Mouse (Mus musculus) lung, postnatal 0 days (tissue): ENCODE results near the gene Pum1. TPM values are rescaled to one million over a fixed set of nuclear protein-coding genes. Genes with fewer than 3 reads are reported as not detected.

Experiments
- ATAC-seq: fragments of 200-750 bp; cut with Nextera tagmentation; 2 replicates; pipeline ENCODE4 v1.8.0; 2017; ENCODE audit warnings: moderate library complexity
- DNase-seq: peaks from one replicate; pipeline ENCODE4 v3.0.0-alpha.2; 2016; ENCODE audit warnings: low spot score
- H3K27ac ChIP-seq: fragments of 300-500 bp; sonication (generic); 2 replicates; pipeline ENCODE4 v1.5.1; 2014; ENCODE audit warnings: antibody characterized with exemption, mild to moderate bottlenecking, low read length, mixed read lengths
- H3K27me3 ChIP-seq: fragments of 300-500 bp; sonication (generic); replicated peaks from 2 replicates; pipeline ENCODE4 v1.6.1; 2014; ENCODE audit warnings: low read length, mixed read lengths; ENCODE audit not compliant: insufficient read depth
- H3K36me3 ChIP-seq: fragments of 300-500 bp; sonication (generic); 2 replicates; pipeline ENCODE4 v1.6.1; 2014; ENCODE audit warnings: low read length, mixed read lengths; ENCODE audit not compliant: insufficient read depth
- H3K4me1 ChIP-seq: fragments of 300-500 bp; sonication (generic); 2 replicates; pipeline ENCODE4 v1.6.1; 2014; ENCODE audit warnings: antibody characterized with exemption, low read depth, low read length, mixed read lengths; ENCODE audit not compliant: insufficient read depth
- H3K4me2 ChIP-seq: fragments of 300-500 bp; sonication (generic); replicated peaks from 2 replicates; pipeline ENCODE4 v1.6.1; 2014; ENCODE audit warnings: low read depth, mild to moderate bottlenecking, low read length, moderate library complexity, mixed read lengths
- H3K4me3 ChIP-seq: fragments of 300-500 bp; sonication (generic); 2 replicates; pipeline ENCODE4 v1.5.1; 2014; ENCODE audit warnings: low read depth, low read length
- H3K9ac ChIP-seq: fragments of 300-500 bp; sonication (generic); replicated peaks from 2 replicates; pipeline ENCODE4 v1.6.1; 2014; ENCODE audit warnings: low read depth, mild to moderate bottlenecking
- H3K9me3 ChIP-seq: fragments of 300-500 bp; sonication (generic); 2 replicates; pipeline ENCODE4 v1.6.1; 2016; ENCODE audit warnings: low read length, mixed read lengths
- CTCF ChIP-seq: IDR thresholded peaks from 2 replicates; pipeline ENCODE4 v1.5.1; 2016; ENCODE audit warnings: antibody characterized with exemption, mild to moderate bottlenecking
- EP300 ChIP-seq: IDR thresholded peaks from 2 replicates; pipeline ENCODE4 v1.6.1; 2016; ENCODE audit warnings: antibody characterized with exemption, mild to moderate bottlenecking, control low read depth
- WGBS: fragments of 180-500 bp; shearing (Covaris S2); extraction: QIAGEN DNeasy Blood & Tissue Kit; methylation state at CpG from one replicate; pipeline ENCODE4 v1.1.7; 2014; 5-methylcytosine and 5-hydroxymethylcytosine counted together
- polyA plus RNA-seq: library from polyadenylated mRNA; unstranded; fragments of >200 nt; fragmentation: Nextera tagmentation; extraction: Ambion mirVana; gene quantifications from 2 replicates; pipeline ENCODE4 v1.2.1, GENCODE M21; 2015

Gene Pum1
- polyA plus RNA-seq, 1 experiment from 2014 or later: 37.8 TPM

DNA sequence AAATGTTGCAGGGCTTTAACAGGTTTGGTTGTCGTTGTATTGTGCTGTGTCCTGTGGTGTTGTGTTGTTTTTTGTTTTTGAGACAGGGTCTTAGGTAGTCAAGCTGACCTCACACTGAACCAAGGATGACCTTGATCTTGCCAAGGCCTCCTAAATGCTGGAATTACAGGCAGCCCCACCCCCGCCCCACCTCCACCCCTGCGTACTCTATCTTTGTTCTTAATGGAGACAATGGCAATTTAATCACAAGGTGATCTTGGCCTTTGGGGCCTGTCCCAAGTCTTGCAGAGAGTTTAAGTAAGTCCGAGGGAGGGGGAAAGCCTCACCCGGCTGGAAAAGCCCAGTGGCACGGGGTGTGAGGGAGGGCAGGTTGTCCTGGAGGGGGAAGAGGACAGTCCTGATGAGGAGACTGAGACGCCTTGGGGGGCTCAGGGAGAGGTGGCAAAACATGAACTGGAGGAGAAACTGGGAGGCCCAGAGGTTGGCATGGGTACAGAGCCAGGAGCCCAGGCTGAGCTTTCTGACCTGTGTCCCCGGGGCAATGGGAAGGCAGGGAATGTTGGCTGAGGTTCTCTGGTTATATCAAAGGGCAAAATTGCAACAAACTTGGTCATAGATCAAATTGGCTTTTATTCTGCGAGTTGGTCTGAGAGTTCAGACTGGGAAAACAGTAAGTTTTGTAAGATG, 22.9 kb upstream of the Pum1 start:
- WGBS: 56% methylated on average over 9 of the region's 9 CpGs
- Histone ChIP-seq H3K9me3 (no peaks in the 10 kb centered on the region), H3K36me3 (no peaks in the 10 kb centered on the region), H3K27ac (no peak overlapping the region), H3K27me3 (no peaks in the 10 kb centered on the region), H3K4me3 (no peak overlapping the region), H3K4me1 (no peaks in the 10 kb centered on the region), H3K9ac (no peak overlapping the region), H3K4me2 (no peak overlapping the region)
- no peak for TF ChIP-seq EP300
- DNase-seq (no peak), ATAC-seq (no peak)

DNA sequence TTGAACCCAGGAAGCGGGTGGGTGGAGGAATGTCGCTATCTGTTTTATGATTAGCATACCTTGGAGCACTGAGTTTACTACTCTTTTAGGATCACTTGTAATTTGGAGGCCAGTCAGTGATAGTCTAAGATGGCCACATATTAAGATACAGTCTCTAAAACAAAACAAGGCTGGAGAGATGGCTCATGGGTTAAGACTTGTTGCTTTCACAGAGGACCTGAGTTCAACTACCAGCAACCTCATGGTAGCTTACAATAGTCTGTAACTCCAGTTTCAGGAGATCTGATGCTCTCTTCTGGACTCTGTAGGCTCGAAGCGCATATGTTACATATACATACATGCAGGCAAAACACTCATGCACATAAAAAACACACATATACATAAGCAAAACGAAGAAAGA, 20.7 kb upstream of the Pum1 start:
- Histone ChIP-seq H3K27me3 (no peaks in the 10 kb centered on the region), H3K9ac (no peak overlapping the region), H3K4me2 (no peak overlapping the region), H3K9me3 (no peaks in the 10 kb centered on the region), H3K4me1 (no peaks in the 10 kb centered on the region), H3K27ac (no peak overlapping the region), H3K4me3 (no peak overlapping the region), H3K36me3 (no peaks in the 10 kb centered on the region)
- 88% methylated on average over 5 of the region's 5 CpGs for WGBS
- ATAC-seq: no peak
- TF ChIP-seq CTCF: no peak
- no peak for TF ChIP-seq EP300
- no peak for DNase-seq

DNA sequence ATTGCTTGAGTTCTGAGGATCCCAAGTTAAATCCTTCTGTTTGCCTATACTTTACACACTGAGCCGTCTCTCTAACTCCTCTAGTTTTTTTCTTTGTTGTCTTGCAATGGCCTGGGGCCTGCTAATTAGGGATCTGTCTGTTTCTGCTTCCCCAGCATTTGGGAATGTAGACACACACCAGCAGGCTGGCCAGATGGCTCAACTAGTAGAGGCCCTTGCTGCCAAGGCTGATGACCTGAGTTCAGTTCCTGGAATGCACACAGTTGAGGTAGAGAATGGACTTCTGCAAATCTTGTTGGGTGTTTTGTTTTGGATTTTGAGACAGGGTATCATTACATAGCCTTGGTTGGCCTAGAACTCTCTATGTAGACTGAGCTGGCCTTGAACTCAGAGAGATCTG, 17.7 kb upstream of the Pum1 start:
- 83% methylated on average over 1 of the region's 1 CpGs for WGBS
- ATAC-seq (no peak), DNase-seq (no peak)
- H3K27ac ChIP-seq: no peak overlapping the region
- no peak for TF ChIP-seq CTCF
- TF ChIP-seq EP300: no peak
- no peaks in the 10 kb centered on the region for H3K4me1 ChIP-seq
- H3K27me3 ChIP-seq: no peaks in the 10 kb centered on the region
- H3K9me3 ChIP-seq: no peaks in the 10 kb centered on the region
- no peak overlapping the region for H3K4me3 ChIP-seq
- H3K4me2 ChIP-seq: no peak overlapping the region
- H3K9ac ChIP-seq: no peak overlapping the region
- H3K36me3 ChIP-seq: no peaks in the 10 kb centered on the region

DNA sequence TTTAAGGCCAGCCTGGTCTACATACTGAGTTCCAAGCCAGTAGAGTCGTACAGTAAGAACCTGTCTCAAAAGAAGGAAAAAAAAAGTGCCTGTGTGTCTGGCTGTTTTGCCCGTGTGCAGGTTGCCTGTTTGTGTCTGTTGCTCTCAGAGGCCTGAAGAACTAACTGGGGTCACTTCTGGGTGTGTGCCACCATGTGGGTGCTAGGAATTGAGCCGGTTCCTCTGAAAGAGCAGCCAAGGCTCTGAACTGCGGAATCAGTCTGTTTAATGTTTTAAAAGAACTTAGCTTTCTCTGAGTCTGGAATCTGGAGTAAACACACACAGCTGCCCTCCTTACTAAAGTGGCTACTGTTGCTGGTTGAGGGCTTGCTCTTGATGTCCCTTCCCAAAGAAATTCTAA, 11.8 kb upstream of the Pum1 start:
- H3K4me2 ChIP-seq: no peak overlapping the region
- no peak overlapping the region for H3K27ac ChIP-seq
- no peak for DNase-seq
- no peaks in the 10 kb centered on the region for H3K36me3 ChIP-seq
- H3K9me3 ChIP-seq: no peaks in the 10 kb centered on the region
- H3K4me1 ChIP-seq: no peaks in the 10 kb centered on the region
- ATAC-seq: no peak
- H3K9ac ChIP-seq: no peak overlapping the region
- TF ChIP-seq EP300 (no peak), CTCF (no peak)
- H3K27me3 ChIP-seq: no peaks in the 10 kb centered on the region
- 65% methylated on average over 4 of the region's 4 CpGs for WGBS
- H3K4me3 ChIP-seq: no peak overlapping the region

DNA sequence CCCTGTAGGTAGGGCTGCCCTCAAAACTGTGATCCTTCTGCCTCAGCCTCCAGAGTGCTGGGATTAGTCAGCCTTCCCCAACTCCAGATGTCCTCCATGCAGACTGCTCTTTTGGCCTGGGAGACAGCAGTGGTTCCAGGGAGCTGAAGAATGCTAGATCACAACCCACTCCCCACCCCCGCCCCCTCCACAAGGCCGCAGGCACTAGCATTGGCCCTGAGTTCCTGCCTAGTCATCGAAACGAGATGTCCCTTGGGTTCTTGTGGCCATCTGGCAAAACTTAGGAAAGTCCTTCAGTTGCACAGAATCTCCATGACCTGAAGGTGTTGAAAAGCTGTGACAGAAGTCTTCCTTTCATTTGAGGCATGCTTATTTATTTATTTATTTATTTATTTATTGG, 10.6 kb upstream of the Pum1 start:
- Histone ChIP-seq H3K9me3 (no peaks in the 10 kb centered on the region), H3K27ac (no peak overlapping the region), H3K4me3 (no peak overlapping the region), H3K4me2 (no peak overlapping the region), H3K27me3 (no peaks in the 10 kb centered on the region), H3K4me1 (no peaks in the 10 kb centered on the region), H3K9ac (no peak overlapping the region), H3K36me3 (no peaks in the 10 kb centered on the region)
- ATAC-seq: no peak
- TF ChIP-seq EP300: no peak
- no peak for DNase-seq
- WGBS: 78% methylated on average over 4 of the region's 4 CpGs

DNA sequence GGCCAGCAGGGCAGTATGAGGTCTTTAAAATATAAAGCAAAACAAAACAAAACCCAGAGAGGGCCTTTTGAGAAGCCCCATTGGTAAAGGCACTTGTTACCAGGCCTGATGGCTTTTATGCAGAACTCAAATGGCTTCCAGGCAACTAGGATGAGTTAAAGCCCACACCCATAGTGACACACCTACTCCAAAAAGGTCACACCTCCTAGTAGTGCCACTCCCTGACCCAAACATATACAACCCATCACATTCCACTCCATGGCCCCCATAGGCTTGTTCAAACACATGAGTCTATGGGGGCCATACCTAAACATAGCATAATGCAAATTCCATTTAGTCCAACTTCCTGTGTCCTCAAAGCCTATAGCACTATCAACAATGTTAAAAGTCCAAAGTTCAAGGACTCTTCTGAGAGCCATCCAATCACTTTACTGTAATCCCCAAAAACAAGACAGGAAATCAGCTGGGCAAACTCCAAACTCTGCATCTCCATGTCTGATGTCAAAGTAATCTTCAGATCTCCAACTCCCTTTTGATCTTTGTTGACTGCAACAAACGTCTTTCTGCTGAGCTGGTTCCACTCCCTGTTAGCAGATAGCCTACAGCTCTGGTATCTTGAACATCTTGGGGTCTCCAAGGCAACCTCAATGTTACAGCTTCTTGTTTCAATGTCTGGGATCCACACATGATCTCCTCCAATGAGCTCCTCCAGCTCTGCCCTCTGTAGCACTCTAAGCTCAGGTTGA, 5.1 kb upstream of the Pum1 start:
- Histone ChIP-seq H3K4me1 (no peaks in the 10 kb centered on the region), H3K27ac (no peak overlapping the region), H3K27me3 (no peaks in the 10 kb centered on the region), H3K36me3 (no peaks in the 10 kb centered on the region), H3K9me3 (no peaks in the 10 kb centered on the region), H3K4me2 (no peak overlapping the region), H3K4me3 (no peak overlapping the region), H3K9ac (no peak overlapping the region)
- DNase-seq: no peak
- ATAC-seq: no peak
- TF ChIP-seq CTCF: no peak
- WGBS: 16% methylated on average over 1 of the region's 1 CpGs
